Mouse (Mus musculus) T-helper 17 cell (primary cell): ENCODE measurements at regions not wholly inside any gene's neighbourhood (a gene's known extent, or its start where the extent isn't known, plus 50 kb on each side); places are given as distances from the start of the nearest gene placed in this dataset.

Experiments used
- in situ Hi-C, 2 experiments: fragments of 300-600 bp; cut with MboI, MseI; formaldehyde crosslinking; loops; 1 replicate in 1 of 2; 2 replicates in 1 of 2; pipeline ENCODE4 v1.15.1; 2025; ENCODE audit warnings: high pct_unique_total_duplicates in 2 of 2

GRCm38 (mm10) chr3:128787686-128788085, 412.0 kb upstream of the Pitx2 start:
- in situ Hi-C loops = no loop called here

- in situ Hi-C loops = no loop called here
These were observed 403.7 kb upstream of the Pitx2 start for GRCm38 (mm10) chr3:128795931-128796330.

- in situ Hi-C loops = no loop called here
These were observed 401.8 kb upstream of the Pitx2 start for GRCm38 (mm10) chr3:128797829-128798228.

- in situ Hi-C loops = no loop called here
These were observed 370.1 kb upstream of the Pitx2 start for GRCm38 (mm10) chr3:128829371-128830160.

GRCm38 (mm10) chr3:128850327-128850977, 349.2 kb upstream of the Pitx2 start:
- in situ Hi-C loops = no loop called here

- in situ Hi-C loops = no loop called here
These were observed 343.2 kb upstream of the Pitx2 start for GRCm38 (mm10) chr3:128856515-128856914.

- in situ Hi-C loops = loop anchor here in 1 of 2 experiments (10.0 kb wide), 1 partner anchor 117 kb away; no protein-coding TSS in a partner anchor
These were observed 317.8 kb upstream of the Pitx2 start for GRCm38 (mm10) chr3:128881685-128882444.

GRCm38 (mm10) chr3:128883636-128884195, 316.0 kb upstream of the Pitx2 start:
- in situ Hi-C loops = loop anchor here in 1 of 2 experiments (10.0 kb wide), 1 partner anchor 119 kb away; no protein-coding TSS in a partner anchor

GRCm38 (mm10) chr3:128886678-128887077, 313.0 kb upstream of the Pitx2 start:
- in situ Hi-C loops = loop anchor here in 1 of 2 experiments (10.0 kb wide), 1 partner anchor 122 kb away; no protein-coding TSS in a partner anchor

GRCm38 (mm10) chr3:128891078-128891477, 308.6 kb upstream of the Pitx2 start:
- in situ Hi-C loops = no loop called here

- in situ Hi-C loops = no loop called here
These were observed 303.1 kb upstream of the Pitx2 start for GRCm38 (mm10) chr3:128896628-128897027.

- in situ Hi-C loops = no loop called here
These were observed 288.6 kb upstream of the Pitx2 start for GRCm38 (mm10) chr3:128911122-128911521.

GRCm38 (mm10) chr3:128921428-128921827, 278.2 kb upstream of the Pitx2 start:
- in situ Hi-C loops = no loop called here

GRCm38 (mm10) chr3:128922150-128922549, 277.5 kb upstream of the Pitx2 start:
- in situ Hi-C loops = no loop called here

GRCm38 (mm10) chr3:128938536-128938935, 261.1 kb upstream of the Pitx2 start:
- in situ Hi-C loops = loop anchor here in 1 of 2 experiments (5.0 kb wide), 1 partner anchor 49 kb away; no protein-coding TSS in a partner anchor

- in situ Hi-C loops = no loop called here
These were observed 258.5 kb upstream of the Pitx2 start for GRCm38 (mm10) chr3:128941156-128941555.

- in situ Hi-C loops = no loop called here
These were observed 255.0 kb upstream of the Pitx2 start for GRCm38 (mm10) chr3:128944631-128945030.

GRCm38 (mm10) chr3:128954886-128955285, 244.8 kb upstream of the Pitx2 start:
- in situ Hi-C loops = no loop called here

GRCm38 (mm10) chr3:128976752-128977151, 222.9 kb upstream of the Pitx2 start:
- in situ Hi-C loops = no loop called here

- in situ Hi-C loops = no loop called here
These were observed 209.3 kb upstream of the Pitx2 start for GRCm38 (mm10) chr3:128990183-128990912.

- in situ Hi-C loops = no loop called here
These were observed 196.8 kb upstream of the Pitx2 start for GRCm38 (mm10) chr3:129002866-129003265.
